Mouse (Mus musculus) heart, postnatal 0 days (tissue): ENCODE measurements at regions not wholly inside any gene's neighbourhood (a gene's known extent, or its start where the extent isn't known, plus 50 kb on each side); places are given as distances from the start of the nearest gene placed in this dataset.

ENCODE experiments used
- CTCF ChIP-seq: IDR thresholded peaks from 2 replicates; pipeline ENCODE4 v1.5.1; 2016; ENCODE audit warnings: antibody characterized with exemption, control low read depth, low read depth
- EP300 ChIP-seq: IDR thresholded peaks from 2 replicates; pipeline ENCODE4 v1.6.1; 2016; ENCODE audit warnings: antibody characterized with exemption, low read depth

GRCm38 (mm10) chr9:86030738-86031137 lies 188.6 kb downstream of the Tpbg start:
- TF ChIP-seq CTCF (no peak), EP300 (no peak)
